Mouse (Mus musculus) olfactory bulb, adult 2 months (tissue): ENCODE measurements at regions not wholly inside any gene's neighbourhood (a gene's known extent, or its start where the extent isn't known, plus 50 kb on each side); places are given as distances from the start of the nearest gene placed in this dataset.

Experiments
- CTCF ChIP-seq: fragments of 200-500 bp; IDR thresholded peaks from 2 replicates; pipeline ENCODE4 v1.5.1; 2012; ENCODE audit warnings: low read depth, mild to moderate bottlenecking, low read length, moderate library complexity; ENCODE audit not compliant: insufficient read depth
- POLR2A ChIP-seq: fragments of 200-500 bp; IDR thresholded peaks from 2 replicates; pipeline ENCODE4 v1.6.1; 2012; ENCODE audit warnings: mild to moderate bottlenecking, low read depth, low read length, moderate library complexity; ENCODE audit not compliant: insufficient read depth

DNA sequence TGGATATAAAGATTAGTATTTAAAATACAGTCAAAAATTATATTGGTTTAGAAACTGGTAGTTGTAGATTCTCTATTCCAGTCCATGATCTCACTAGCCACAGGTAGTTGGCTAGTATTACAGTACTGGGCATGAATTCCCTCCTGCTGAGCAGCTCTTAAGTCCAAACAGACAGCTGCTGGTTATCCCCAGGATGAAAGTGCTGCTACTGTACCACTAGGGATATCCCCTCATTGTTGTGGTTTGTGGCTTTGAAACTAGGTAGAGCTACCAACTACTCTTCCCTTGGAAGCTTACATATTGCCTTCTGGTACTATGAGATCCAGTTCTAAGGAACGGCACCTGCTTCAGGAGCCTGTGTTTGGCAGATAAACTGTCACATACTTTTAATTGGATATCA, 97.9 kb upstream of the Pter start:
- TF ChIP-seq CTCF (no peak), POLR2A (no peak)
